Comparison of ENCODE assay signal across 9 mouse cellular contexts in genomic region chr4:97647700-97648435, GRCm38 (mm10).
A peak's percentile ranks its signal among the peaks of the same experiment; 100 is the strongest.
DNase-seq lines count a peak whose midpoint lies in the region; ATAC-seq lines count a peak whose summit lies in the region.
"Had no signal": no experiment of that assay in that cellular context is flagged by ENCODE, and none has a peak within 500 bp of the region (broad histone marks: within the 10 kb centered on the region; RNA-seq: fewer than 3 reads in every experiment).

No protein-coding gene starts in this region.

- H3K27ac ChIP-seq in neural tube, embryonic 11.5 days (ENCODE audit: low read depth, low read length) = no peak overlapping the region
- H3K27ac ChIP-seq in embryonic facial prominence, embryonic 13.5 days = peak overlapping the region; percentile 87
- peak overlapping the region; percentile 79 for H3K27ac ChIP-seq in hindbrain, embryonic 15.5 days (replicated peaks)
- peak overlapping the region; percentile 73 for H3K27ac ChIP-seq in midbrain, embryonic 15.5 days

- H3K4me1 ChIP-seq in neural tube, embryonic 11.5 days (ENCODE audit: control insufficient read depth, insufficient read depth, low read length) = peaks cover 8% of the 10 kb centered on the region
- H3K4me1 ChIP-seq in embryonic facial prominence, embryonic 13.5 days = peaks cover 34% of the 10 kb centered on the region
- peaks cover 34% of the 10 kb centered on the region for H3K4me1 ChIP-seq in hindbrain, embryonic 15.5 days (replicated peaks)
- peaks cover 23% of the 10 kb centered on the region for H3K4me1 ChIP-seq in midbrain, embryonic 15.5 days

- no peaks in the 10 kb centered on the region for H3K9me3 ChIP-seq in neural tube, embryonic 11.5 days (ENCODE audit: control insufficient read depth, low read length)
- no peaks in the 10 kb centered on the region for H3K9me3 ChIP-seq in embryonic facial prominence, embryonic 13.5 days
- no peaks in the 10 kb centered on the region for H3K9me3 ChIP-seq in hindbrain, embryonic 15.5 days
- H3K9me3 ChIP-seq in midbrain, embryonic 15.5 days = no peaks in the 10 kb centered on the region
- H3K9me3 ChIP-seq: heart, embryonic 13.5 days had no signal

- WGBS in neural tube, embryonic 11.5 days = 63% methylated on average over 15 of the region's 15 CpGs
- 26% methylated on average over 15 of the region's 15 CpGs for WGBS in embryonic facial prominence, embryonic 13.5 days
- 44% methylated on average over 15 of the region's 15 CpGs for whole genome bisulfite sequencing in hindbrain, embryonic 15.5 days
- 56% methylated on average over 15 of the region's 15 CpGs for WGBS in midbrain, embryonic 15.5 days

- no peaks in the 10 kb centered on the region for H3K36me3 ChIP-seq in neural tube, embryonic 11.5 days (ENCODE audit: control insufficient read depth, insufficient read depth, low read length)
- no peaks in the 10 kb centered on the region for H3K36me3 ChIP-seq in embryonic facial prominence, embryonic 13.5 days
- H3K36me3 ChIP-seq in hindbrain, embryonic 15.5 days = no peaks in the 10 kb centered on the region
- no peaks in the 10 kb centered on the region for H3K36me3 ChIP-seq in midbrain, embryonic 15.5 days (replicated peaks)
- H3K36me3 ChIP-seq: heart, embryonic 13.5 days had no signal

- peak; percentile 24 for DNase-seq in neural tube, embryonic 11.5 days (ENCODE audit: low spot score)
- DNase-seq in neural tube, embryonic 10.5 days (ENCODE audit: extremely low spot score, low spot score) = no peak
- no peak for DNase-seq in spleen, adult 12 weeks (ENCODE audit: low spot score)
- DNase-seq in adrenal gland, adult 8-10 months = no peak
- no peak for DNase-seq in lung, postnatal 4 days

- ATAC-seq in neural tube, embryonic 11.5 days (ENCODE audit: insufficient read depth, low FRiP score, low TSS enrichment) = no peak
- peak; percentile 80 for ATAC-seq in embryonic facial prominence, embryonic 13.5 days (ENCODE audit: insufficient number of reproducible peaks, insufficient read depth, low FRiP score, low TSS enrichment, low read depth)
- peak; percentile 65 for ATAC-seq in hindbrain, embryonic 15.5 days (ENCODE audit: low FRiP score, low read depth)
- ATAC-seq in midbrain, embryonic 15.5 days (replicated peaks) = peak; percentile 60

- no peak overlapping the region for H3K9ac ChIP-seq in neural tube, embryonic 11.5 days (ENCODE audit: low read length)
- no peak overlapping the region for H3K9ac ChIP-seq in embryonic facial prominence, embryonic 13.5 days
- H3K9ac ChIP-seq in hindbrain, embryonic 15.5 days = no peak overlapping the region
- no peak overlapping the region for H3K9ac ChIP-seq in midbrain, embryonic 15.5 days
- H3K9ac ChIP-seq: heart, embryonic 13.5 days had no signal

- H3K4me3 ChIP-seq in neural tube, embryonic 11.5 days (ENCODE audit: low read depth, low read length) = no peak overlapping the region
- no peak overlapping the region for H3K4me3 ChIP-seq in embryonic facial prominence, embryonic 13.5 days
- no peak overlapping the region for H3K4me3 ChIP-seq in hindbrain, embryonic 15.5 days
- no peak overlapping the region for H3K4me3 ChIP-seq in midbrain, embryonic 15.5 days
- H3K4me3 ChIP-seq: heart, embryonic 13.5 days had no signal

- no peaks in the 10 kb centered on the region for H3K27me3 ChIP-seq in neural tube, embryonic 11.5 days (ENCODE audit: control insufficient read depth, insufficient read depth, low read length)
- H3K27me3 ChIP-seq in embryonic facial prominence, embryonic 13.5 days = peaks cover 4% of the 10 kb centered on the region; the same call in 1 of the 2 replicates
- no peaks in the 10 kb centered on the region for H3K27me3 ChIP-seq in hindbrain, embryonic 15.5 days
- no peaks in the 10 kb centered on the region for H3K27me3 ChIP-seq in midbrain, embryonic 15.5 days (replicated peaks)
- H3K27me3 ChIP-seq: heart, embryonic 13.5 days had no signal

- no peak overlapping the region for H3K4me2 ChIP-seq in neural tube, embryonic 11.5 days (ENCODE audit: low read depth)
- H3K4me2 ChIP-seq in embryonic facial prominence, embryonic 13.5 days = peak overlapping the region; percentile 41
- H3K4me2 ChIP-seq in hindbrain, embryonic 15.5 days = no peak overlapping the region
- H3K4me2 ChIP-seq in midbrain, embryonic 15.5 days = no peak overlapping the region
